Mouse (Mus musculus) thymus, postnatal 36 days (tissue): ENCODE measurements around the gene Kdm5b.
"Not testable (repeated sequence)": the region's sequence is repeated elsewhere in the genome, so short reads cannot be mapped to it uniquely, and the experiment has no call there.

Source experiments
- DNase-seq, 2 experiments: peaks; one replicate each; pipeline ENCODE4 v3.0.0; 2022; ENCODE audit warnings: mixed read lengths in 2 of 2

Kdm5b gene

GRCm38 (mm10) chr1:134559976-134560375 is at the start of gene Kdm5b:
Gene Kdm5b (plus strand): TSS chr1:134560171.
- peak; percentile 94 for DNase-seq

GRCm38 (mm10) chr1:134512183-134512582 is 47.8 kb upstream of the Kdm5b start:
- DNase-seq = no peak

- DNase-seq = no peak
Observed at GRCm38 (mm10) chr1:134512584-134512983, 47.4 kb upstream of the Kdm5b start.

GRCm38 (mm10) chr1:134513312-134513860 is 46.6 kb upstream of the Kdm5b start:
- no peak for DNase-seq

GRCm38 (mm10) chr1:134513876-134514590 is 45.9 kb upstream of the Kdm5b start:
- DNase-seq = no peak

GRCm38 (mm10) chr1:134515891-134516290 is 44.1 kb upstream of the Kdm5b start:
- DNase-seq = no peak

GRCm38 (mm10) chr1:134516491-134517198 is 43.3 kb upstream of the Kdm5b start:
- no peak for DNase-seq

- DNase-seq = not testable (repeated sequence)
Observed at GRCm38 (mm10) chr1:134517841-134518240, 42.1 kb upstream of the Kdm5b start.

- DNase-seq = peak; percentile 76 to 78
Observed at GRCm38 (mm10) chr1:134518677-134519076, 41.3 kb upstream of the Kdm5b start.

- DNase-seq = not testable (repeated sequence)
Observed at GRCm38 (mm10) chr1:134519201-134519600, 40.8 kb upstream of the Kdm5b start.

- DNase-seq = no peak
Observed at GRCm38 (mm10) chr1:134520001-134520721, 39.8 kb upstream of the Kdm5b start.

- no peak for DNase-seq
Observed at GRCm38 (mm10) chr1:134521163-134521562, 38.8 kb upstream of the Kdm5b start.

GRCm38 (mm10) chr1:134522325-134522724 is 37.6 kb upstream of the Kdm5b start:
- no peak for DNase-seq

- DNase-seq = peak in 1 of 2 experiments; percentile 10
Observed at GRCm38 (mm10) chr1:134524424-134524823, 35.5 kb upstream of the Kdm5b start.

GRCm38 (mm10) chr1:134525015-134525414 is 35.0 kb upstream of the Kdm5b start:
- no peak for DNase-seq

GRCm38 (mm10) chr1:134526752-134527151 is 33.2 kb upstream of the Kdm5b start:
- no peak for DNase-seq

- DNase-seq = no peak
Observed at GRCm38 (mm10) chr1:134530618-134531017, 29.4 kb upstream of the Kdm5b start.

- not testable (repeated sequence) for DNase-seq
Observed at GRCm38 (mm10) chr1:134533710-134534109, 26.3 kb upstream of the Kdm5b start.

- no peak for DNase-seq
Observed at GRCm38 (mm10) chr1:134535054-134535453, 24.9 kb upstream of the Kdm5b start.

GRCm38 (mm10) chr1:134535513-134535912 is 24.5 kb upstream of the Kdm5b start:
- no peak for DNase-seq

GRCm38 (mm10) chr1:134540610-134541009 is 19.4 kb upstream of the Kdm5b start:
- DNase-seq = no peak

GRCm38 (mm10) chr1:134548231-134548630 is 11.7 kb upstream of the Kdm5b start:
- DNase-seq = no peak

- DNase-seq = no peak
Observed at GRCm38 (mm10) chr1:134549632-134550132, 10.3 kb upstream of the Kdm5b start, which contains the start of gene Mgat4e. Gene Mgat4e (minus strand): TSS chr1:134549682.
